Mouse (Mus musculus) urinary bladder, postnatal 0 days (tissue): ENCODE results near the gene Tgfb1i1. TPM values are rescaled to one million over a fixed set of nuclear protein-coding genes. Genes with fewer than 3 reads are reported as not detected.

Experiments
- microRNA-seq: library from miRNA; unstranded; fragments of <30 nt; microRNA quantifications from one replicate; pipeline ENCODE4, GENCODE M21; 2016
- polyA plus RNA-seq: library from polyadenylated mRNA; unstranded; fragments of >200 nt; fragmentation: Nextera tagmentation; extraction: Ambion mirVana; gene quantifications from 2 replicates; pipeline ENCODE4 v1.2.1, GENCODE M21; 2015

Tgfb1i1 gene
- 540 and 628 TPM in 2 replicates for polyA plus RNA-seq

GRCm38 (mm10) chr7:128246496-128247391, at the start of gene Tgfb1i1:
Tgfb1i1 (plus strand) TSS chr7:128246812.

DNA sequence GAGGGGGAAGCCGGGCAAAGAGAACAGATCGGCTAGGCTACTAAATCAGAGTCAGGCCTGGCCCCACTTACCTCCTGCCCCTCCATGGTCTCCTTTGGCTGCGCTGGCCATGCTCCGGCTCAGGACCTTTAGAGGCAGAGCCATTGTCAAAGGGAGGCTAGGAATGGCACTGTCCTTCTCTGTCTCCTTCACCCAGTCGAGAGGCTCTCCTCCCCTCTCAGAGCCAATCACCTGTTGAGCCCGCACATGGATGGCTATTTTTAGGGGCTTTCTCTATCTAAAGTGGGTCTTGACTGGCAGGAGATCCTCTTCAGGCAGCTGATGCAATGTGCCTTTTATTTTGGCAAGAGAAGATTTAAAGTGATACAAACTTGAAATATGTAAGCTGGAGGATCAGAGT, 40.5 kb upstream of the Tgfb1i1 start, which contains the start of gene Cox6a2:
TSS of gene Cox6a2 (minus strand) at position 236 of the 400 bp plus-strand sequence.

GRCm38 (mm10) chr7:128236856-128237592, 9.6 kb upstream of the Tgfb1i1 start, which contains the start of gene Armc5:
Armc5 (plus strand) TSS chr7:128237342.

GRCm38 (mm10) chr7:128237927-128238778, 8.5 kb upstream of the Tgfb1i1 start, which contains the start of gene 9130023H24Rik:
9130023H24Rik (minus strand) TSS chr7:128238031.

GRCm38 (mm10) chr7:128265411-128265810, 18.8 kb downstream of the Tgfb1i1 start, which contains the start of gene Slc5a2:
Slc5a2 (plus strand) TSS chr7:128265657.

GRCm38 (mm10) chr7:128297617-128298480, 51.2 kb downstream of the Tgfb1i1 start, which contains the start of gene BC017158:
BC017158 (minus strand) TSS chr7:128298170.

Small RNA genes lying within 50 kb of the gene (microRNA-seq; reads per million reads assigned to microRNA genes)
- not detected for gene Mir3103

Other genes starting within 250 kb of the Tgfb1i1 start
- 0.10 and 0.20 TPM in 2 replicates for gene Trim72, start 242.9 kb upstream of the Tgfb1i1 start, polyA plus RNA-seq
- 5.6 and 33.1 TPM in 2 replicates for gene Itgam, start 184.2 kb upstream of the Tgfb1i1 start, polyA plus RNA-seq
- 0.80 TPM in 1 of 2 replicates, not detected in the other for gene Gm49368, start 184.1 kb upstream of the Tgfb1i1 start, polyA plus RNA-seq
- gene Itgax, start 117.3 kb upstream of the Tgfb1i1 start, polyA plus RNA-seq, result 0.07 and 0.29 TPM in 2 replicates
- not detected in 2 replicates for gene Itgad, start 92.4 kb upstream of the Tgfb1i1 start, polyA plus RNA-seq
- gene Cox6a2, start 40.4 kb upstream of the Tgfb1i1 start, polyA plus RNA-seq, result 0.26 TPM in 1 of 2 replicates, not detected in the other
- gene Armc5, start 9.5 kb upstream of the Tgfb1i1 start, polyA plus RNA-seq, result 14.9 and 15.4 TPM in 2 replicates
- gene 9130023H24Rik, start 8.8 kb upstream of the Tgfb1i1 start, polyA plus RNA-seq, result 4.9 and 5.1 TPM in 2 replicates
- gene Slc5a2, start 18.8 kb downstream of the Tgfb1i1 start, polyA plus RNA-seq, result not detected in 2 replicates
- 29.1 and 30.7 TPM in 2 replicates for gene BC017158, start 51.4 kb downstream of the Tgfb1i1 start, polyA plus RNA-seq
- gene Rgs10, start 171.9 kb downstream of the Tgfb1i1 start, polyA plus RNA-seq, result 14.7 and 18.9 TPM in 2 replicates
- 11.6 and 15.8 TPM in 2 replicates for gene Tial1, start 214.9 kb downstream of the Tgfb1i1 start, polyA plus RNA-seq